Mouse (Mus musculus): ENCODE measurements at regions not wholly inside any gene's neighbourhood (a gene's known extent, or its start where the extent isn't known, plus 50 kb on each side); places are given as distances from the start of the nearest gene placed in this dataset.

DNA sequence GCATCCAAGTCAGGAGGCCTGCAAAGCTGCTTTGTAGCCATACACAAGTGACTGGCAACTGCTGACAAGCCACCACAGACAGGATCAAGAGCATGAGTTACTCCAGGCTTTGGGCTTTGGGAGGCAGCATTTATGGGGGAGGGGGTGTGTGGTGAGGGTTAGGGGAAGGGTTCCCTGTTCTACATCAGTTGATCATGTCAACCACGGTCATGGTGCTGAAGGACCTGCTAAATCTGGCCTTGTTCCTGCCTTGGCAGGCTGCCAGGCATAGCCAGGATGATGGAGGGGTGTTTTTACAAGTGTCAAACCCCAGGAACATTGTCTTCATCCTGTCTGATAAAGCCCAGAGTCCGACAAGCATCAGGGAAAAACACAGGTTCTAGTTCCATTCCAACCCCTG is 247.9 kb upstream of the Tsc22d2 start:
- no peak for TF ChIP-seq CTCF (IDR thresholded peaks at IDR 0.05; ENCODE audit: low read depth)
- TF ChIP-seq EP300 (IDR thresholded peaks at IDR 0.05; ENCODE audit: low read depth): no peak

All from liver, embryonic 14.5 days (tissue).